In the genomic region with DNA sequence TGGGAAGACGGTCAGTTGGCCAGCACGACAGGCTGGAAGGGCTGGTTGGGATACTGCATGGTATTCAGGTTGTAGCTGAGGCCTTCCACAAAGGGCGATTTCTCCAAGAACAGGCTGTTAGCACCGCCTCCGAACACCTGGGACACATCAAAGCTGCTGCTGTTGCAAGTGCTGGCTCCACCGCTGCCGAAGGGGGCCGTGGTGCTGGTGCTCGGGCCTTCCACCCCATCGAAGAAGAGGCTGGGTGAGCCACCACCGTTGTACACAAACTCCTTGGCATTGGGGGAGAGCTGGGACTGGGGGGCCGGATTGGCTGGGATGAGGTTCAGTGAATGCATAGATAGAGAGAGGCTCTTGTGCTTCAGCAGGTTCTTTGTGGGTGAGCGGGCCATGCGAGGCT, we compare ENCODE assay signal across 20 mouse cellular contexts. TPM values are rescaled to one million over a fixed set of nuclear protein-coding genes. Genes with fewer than 3 reads are reported as not detected.
DNase-seq lines count a peak whose midpoint lies in the region; ATAC-seq and TF ChIP-seq lines count a peak whose summit lies in the region.
"Had no signal": no experiment of that assay in that cellular context is flagged by ENCODE, and none has a peak within 500 bp of the region (broad histone marks: within the 10 kb centered on the region; RNA-seq: fewer than 3 reads in every experiment).

No protein-coding gene starts in this region.

- no peaks in the 10 kb centered on the region for H3K27me3 ChIP-seq in E14TG2a.4 (ENCODE audit: insufficient read depth, low read length)
- H3K27me3 ChIP-seq in ES-Bruce4 (ENCODE audit: control insufficient read depth, insufficient read depth, low read length, poor library complexity, severe bottlenecking) = no peaks in the 10 kb centered on the region
- H3K27me3 ChIP-seq: stomach, embryonic 15.5 days had no signal

- H3K4me1 ChIP-seq in E14TG2a.4 (replicated peaks; ENCODE audit: low read depth, low read length) (peaks cover 73% of the 10 kb centered on the region), ES-Bruce4 (ENCODE audit: control insufficient read depth, insufficient read depth, low read length) (peaks cover 6% of the 10 kb centered on the region)
- H3K4me1 ChIP-seq: stomach, embryonic 15.5 days had no signal

- TF ChIP-seq EP300 in ES-Bruce4 (IDR thresholded peaks at IDR 0.05; ENCODE audit: insufficient read depth, low read depth, low read length) = no peak

- no peak for ATAC-seq in frontal cortex, adult (ENCODE audit: low TSS enrichment)
- ATAC-seq: forebrain, embryonic 16.5 days; hindbrain, embryonic 16.5 days; intestine, embryonic 16.5 days; liver, postnatal 0 days; midbrain, embryonic 16.5 days had no signal

- no peak for TF ChIP-seq CTCF in E14TG2a.4 (conservative IDR thresholded peaks at IDR 0.05; ENCODE audit: low read length)
- no peak for TF ChIP-seq CTCF in ES-Bruce4 (IDR thresholded peaks at IDR 0.05; ENCODE audit: low read depth, low read length)

- no peaks in the 10 kb centered on the region for H3K9me3 ChIP-seq in E14TG2a.4 (ENCODE audit: low read length)
- H3K9me3 ChIP-seq in ES-Bruce4 (replicated peaks; ENCODE audit: control insufficient read depth, insufficient read depth, low read length, poor library complexity, severe bottlenecking) = no peaks in the 10 kb centered on the region
- H3K9me3 ChIP-seq: forebrain, embryonic 10.5 days; hindbrain, embryonic 10.5 days; midbrain, embryonic 10.5 days; stomach, embryonic 15.5 days had no signal

- H3K4me3 ChIP-seq in E14TG2a.4 (replicated peaks; ENCODE audit: low read length) (peak overlapping the region; percentile 63), ES-Bruce4 (ENCODE audit: low read depth, low read length) (0 out of 2 replicates have a peak overlapping the region, but pooled peaks have one; percentile 6)
- H3K4me3 ChIP-seq: forebrain, embryonic 10.5 days; hindbrain, embryonic 10.5 days; midbrain, embryonic 10.5 days; myocyte; stomach, embryonic 15.5 days had no signal

- no peak overlapping the region for H3K9ac ChIP-seq in ES-Bruce4 (ENCODE audit: low read depth, poor library complexity, severe bottlenecking)
- H3K9ac ChIP-seq: liver, postnatal 0 days; stomach, embryonic 15.5 days had no signal

- H3K36me3 ChIP-seq in E14TG2a.4 (ENCODE audit: insufficient read depth, low read length) = peaks cover 58% of the 10 kb centered on the region
- H3K36me3 ChIP-seq in ES-Bruce4 (ENCODE audit: control insufficient read depth, insufficient read depth, low read length, poor library complexity, severe bottlenecking) = peaks cover 7% of the 10 kb centered on the region; the same call in 1 of the 2 replicates

- H3K27ac ChIP-seq in ES-Bruce4 (ENCODE audit: insufficient read depth, low read length) = no peak overlapping the region
- H3K27ac ChIP-seq: forebrain, embryonic 10.5 days; hindbrain, embryonic 10.5 days; midbrain, embryonic 10.5 days; stomach, embryonic 15.5 days had no signal

- DNase-seq in heart, adult 11 months = peak; percentile 91
- no peak for DNase-seq in heart, postnatal 14 days
- peak; percentile 58 for DNase-seq in thymus, postnatal 14 days
- no peak for DNase-seq in adrenal gland, postnatal 14 days
- DNase-seq: adrenal gland, postnatal 25 days; gastrocnemius, postnatal 25 days; liver, postnatal 0 days; lung, postnatal 10 days had no signal

- TF ChIP-seq POLR2A in ES-Bruce4 (IDR thresholded peaks at IDR 0.05; ENCODE audit: insufficient read depth, low read length) = no peak

- intact Hi-C loops in heart, postnatal 14 days (cut with DNase I) = no loop called here

RNA-seq across cellular contexts. Expression of gene Tob2, which starts 7.9 kb away (rescaled TPM):
- total RNA-seq in heart, postnatal 14 days (2021) = 100 to 1,000 TPM; 119 to 131 TPM
- polyA plus RNA-seq in ES-Bruce4 (2011; ENCODE audit: insufficient read depth, insufficient read length, low read depth, missing spikeins) = 10.7 and 12.7 TPM in 2 replicates
- total RNA-seq in adrenal gland, postnatal 14 days (2021) = 124 and 147 TPM in 2 replicates

RNA-seq across cellular contexts. Expression of gene Phf5a, which starts 21.0 kb away (rescaled TPM):
- total RNA-seq in heart, postnatal 14 days (2021) = 10 to 100 TPM; 41.4 to 44.2 TPM
- polyA plus RNA-seq in ES-Bruce4 (2011; ENCODE audit: insufficient read depth, insufficient read length, low read depth, missing spikeins) = 150 and 172 TPM in 2 replicates
- total RNA-seq in adrenal gland, postnatal 14 days (2021) = 63.4 and 65.5 TPM in 2 replicates

RNA-seq across cellular contexts. Expression of gene Aco2, which starts 21.4 kb away (rescaled TPM):
- total RNA-seq in heart, postnatal 14 days (2021) = 1,000 to 10,000 TPM; 2,092 to 2,100 TPM
- 174 and 181 TPM in 2 replicates for polyA plus RNA-seq in ES-Bruce4 (2011; ENCODE audit: insufficient read depth, insufficient read length, low read depth, missing spikeins)
- 2,377 and 2,604 TPM in 2 replicates for total RNA-seq in adrenal gland, postnatal 14 days (2021)

RNA-seq across cellular contexts. Expression of gene Tef, which starts 48.5 kb away (rescaled TPM):
- 10 to 100 TPM; 69.3 to 93.0 TPM for total RNA-seq in heart, postnatal 14 days (2021)
- polyA plus RNA-seq in ES-Bruce4 (2011; ENCODE audit: insufficient read depth, insufficient read length, low read depth, missing spikeins) = 33.9 and 36.0 TPM in 2 replicates
- 71.4 and 98.5 TPM in 2 replicates for total RNA-seq in adrenal gland, postnatal 14 days (2021)

Comparison
In these comparisons a context has a peak if more than half of its experiments do, and no peak if none do; other contexts are left out.
1. DNase-seq: peak in heart, adult 11 months (single experiment) and thymus, postnatal 14 days (single experiment); none in heart, postnatal 14 days (0 of 2) and adrenal gland, postnatal 14 days (single experiment).